Mouse (Mus musculus) frontal cortex, postnatal 10 days (tissue): ENCODE measurements at regions not wholly inside any gene's neighbourhood (a gene's known extent, or its start where the extent isn't known, plus 50 kb on each side); places are given as distances from the start of the nearest gene placed in this dataset.
"Not testable (repeated sequence)": the region's sequence is repeated elsewhere in the genome, so short reads cannot be mapped to it uniquely, and the experiment has no call there.

Experiments used
- DNase-seq, 2 experiments: peaks; one replicate each; pipeline ENCODE4 v3.0.0; 2022; ENCODE audit warnings: low spot score in 2 of 2, mixed read lengths in 1 of 2

DNA sequence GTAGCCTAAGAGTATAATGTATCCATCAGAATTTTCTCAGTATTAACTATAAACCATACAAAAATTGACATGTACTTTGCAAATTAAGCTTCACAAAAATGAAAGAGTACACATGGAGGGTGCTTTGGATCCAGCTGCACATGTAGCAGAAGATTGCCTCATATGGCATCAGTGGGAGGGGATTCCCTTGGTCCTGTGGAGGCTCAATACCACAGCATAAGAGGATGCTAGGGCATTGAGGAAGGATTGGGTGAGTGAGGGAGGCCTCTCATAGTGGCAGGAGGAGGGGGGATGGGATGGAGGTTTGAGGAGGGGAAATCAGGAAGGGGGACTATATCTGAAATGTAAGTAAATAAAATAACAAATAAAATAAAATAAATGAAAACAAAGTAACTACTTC is 301.7 kb upstream of the Cntn5 start:
- no peak for DNase-seq

- DNase-seq, result no peak
These were observed 287.6 kb upstream of the Cntn5 start for GRCm38 (mm10) chr9:11192183-11192582.

GRCm38 (mm10) chr9:11145799-11146198 is 241.2 kb upstream of the Cntn5 start:
- DNase-seq, result no peak

DNA sequence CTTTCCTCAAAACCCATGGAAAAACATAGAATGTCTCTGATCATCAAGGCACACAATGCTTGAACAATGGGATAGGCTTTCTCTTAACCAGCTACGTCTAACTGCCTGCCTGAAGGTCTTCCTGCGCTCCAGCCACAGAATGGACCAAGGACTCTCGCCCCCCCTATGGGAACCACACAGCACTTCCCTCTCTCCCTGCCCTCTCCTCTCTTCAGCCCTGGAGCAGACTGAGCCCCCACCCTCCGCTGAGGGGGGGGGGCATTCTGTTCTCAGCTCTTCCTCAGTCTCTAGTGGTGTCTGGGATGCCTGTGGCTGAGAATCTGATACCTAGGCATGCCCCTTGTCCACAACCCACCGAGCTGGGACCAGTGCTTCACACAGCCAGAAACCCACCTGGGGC is 222.3 kb upstream of the Cntn5 start:
- DNase-seq, result no peak

- DNase-seq, result no peak
These were observed 214.6 kb upstream of the Cntn5 start for GRCm38 (mm10) chr9:11119153-11119552.

DNA sequence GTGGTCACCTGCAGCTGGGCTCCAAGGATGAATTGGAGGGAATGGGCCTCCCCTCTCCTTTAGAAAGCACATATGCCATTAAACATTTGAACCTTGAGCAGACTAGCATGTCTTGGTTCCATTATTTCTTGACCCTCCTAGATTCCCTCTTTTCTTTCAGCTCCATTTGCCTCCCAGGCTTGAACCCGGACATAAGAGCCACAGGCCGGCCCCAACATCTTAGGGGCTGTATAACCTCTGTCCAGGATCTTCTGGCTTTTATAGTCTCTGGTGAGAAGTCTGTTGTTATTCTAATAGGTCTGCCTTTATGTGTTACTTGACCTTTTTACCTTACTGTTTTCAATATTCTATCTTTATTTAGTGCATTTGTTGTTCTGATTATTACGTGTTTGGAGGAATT is 203.3 kb upstream of the Cntn5 start:
- not testable (repeated sequence) for DNase-seq

DNA sequence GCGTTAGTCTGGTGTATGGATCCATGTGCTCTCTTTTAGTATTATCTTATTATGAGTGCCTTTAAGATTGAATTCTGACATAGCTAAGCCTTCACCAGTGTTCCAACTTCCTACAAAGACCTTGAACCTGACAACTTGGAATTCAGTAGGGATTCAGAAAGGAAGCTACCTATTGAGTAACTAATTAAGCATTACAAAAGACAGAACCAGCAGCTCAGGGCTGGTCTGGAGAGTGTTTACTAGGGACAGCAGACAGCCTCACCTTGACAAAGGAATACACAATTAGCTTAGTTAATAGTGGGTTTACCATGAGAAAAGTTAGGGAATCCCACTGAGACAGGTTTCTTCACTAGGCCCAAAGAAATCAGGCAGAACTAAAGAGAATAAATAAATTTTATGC is 202.6 kb upstream of the Cntn5 start:
- not testable (repeated sequence) for DNase-seq

DNA sequence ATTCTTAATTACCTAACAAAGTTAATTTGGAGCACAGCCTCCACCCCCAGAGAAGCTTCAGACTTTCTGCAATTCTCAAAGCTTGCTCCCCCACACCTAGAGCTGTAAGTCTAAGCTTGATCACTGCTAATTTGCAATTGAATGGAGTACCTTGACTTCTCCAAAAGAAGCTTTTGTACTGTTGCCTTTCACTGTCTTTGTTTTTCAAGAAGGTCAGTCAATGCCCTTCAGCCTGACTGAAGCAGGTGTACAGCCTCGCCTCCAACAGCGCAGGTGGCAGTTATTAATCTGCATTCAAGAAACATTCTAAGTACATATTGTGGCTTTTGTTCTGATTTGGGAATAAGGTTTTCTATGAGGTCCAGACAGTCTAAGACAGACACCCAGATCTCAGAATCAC is 201.7 kb upstream of the Cntn5 start:
- no peak for DNase-seq

DNA sequence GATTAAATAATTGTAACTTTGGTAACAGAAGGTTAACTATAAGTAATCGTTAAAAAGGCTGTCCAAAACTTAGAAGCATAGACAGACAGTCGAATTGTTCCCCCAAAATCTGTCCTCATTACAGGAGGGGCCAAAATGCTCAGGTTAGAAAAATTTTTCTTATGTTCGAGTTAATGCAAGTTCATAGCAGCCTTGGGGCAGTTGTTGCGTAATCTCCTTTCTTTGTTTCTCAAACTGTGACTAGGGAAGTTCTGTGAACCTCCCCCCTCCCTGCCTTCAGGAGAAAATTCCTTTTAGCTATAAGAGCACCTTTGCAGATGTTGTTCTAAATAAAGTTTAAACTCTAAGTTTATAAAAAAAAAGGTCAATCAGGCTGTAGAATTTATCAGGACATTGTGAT is 198.9 kb upstream of the Cntn5 start:
- no peak for DNase-seq

- no peak for DNase-seq
These were observed 188.3 kb upstream of the Cntn5 start for GRCm38 (mm10) chr9:11092874-11093273.

- DNase-seq, result not testable (repeated sequence)
These were observed 162.6 kb upstream of the Cntn5 start for GRCm38 (mm10) chr9:11067125-11067524.

DNA sequence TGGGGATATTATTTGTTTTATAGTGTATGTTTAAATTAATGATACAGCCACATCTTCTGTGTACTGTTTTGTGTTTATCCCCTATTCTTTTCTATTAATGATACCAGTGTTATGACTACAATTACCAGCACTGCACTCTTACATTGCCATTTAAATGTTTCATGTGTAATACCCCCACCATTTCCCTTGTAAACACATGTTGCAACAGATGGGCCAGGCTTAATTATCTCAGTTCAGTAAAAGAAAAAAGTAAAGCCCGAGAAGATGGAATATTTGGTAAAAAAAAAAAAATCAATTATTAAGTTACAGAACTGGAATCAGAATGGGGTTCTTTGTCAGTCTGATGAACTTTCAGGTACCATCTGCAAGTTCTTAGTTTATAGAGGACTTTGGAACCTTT is 158.3 kb upstream of the Cntn5 start:
- DNase-seq, result no peak
